Mouse (Mus musculus): ENCODE data around the gene Tex28.
"Not testable (repeated sequence)": the region's sequence is repeated elsewhere in the genome, so short reads cannot be mapped to it uniquely, and the experiment has no call there.

The Tex28 gene

DNA sequence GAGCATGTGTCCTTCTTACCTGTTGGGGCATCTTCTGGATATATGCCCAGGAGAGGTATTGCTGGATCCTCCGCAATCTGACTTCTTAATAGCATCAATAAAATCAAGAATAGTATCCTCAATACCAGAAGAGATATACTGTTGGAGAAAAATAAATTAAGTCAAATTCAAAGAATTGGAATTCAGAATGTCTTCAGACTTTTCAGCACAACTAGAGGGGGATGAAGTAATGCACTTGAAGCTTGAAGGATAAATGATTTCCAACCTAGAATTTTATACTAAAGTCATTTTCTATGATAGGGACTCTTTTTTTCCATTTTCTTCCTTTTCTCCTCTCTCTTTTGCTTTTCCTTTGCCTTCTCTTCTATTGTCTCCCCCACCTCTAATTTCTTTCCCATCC, at the start of gene Tex28:
Gene Tex28, minus strand, starts transcription at position 101 of the 400 bp plus-strand sequence.
- no peak for DNase-seq (ENCODE audit: low spot score)

DNA sequence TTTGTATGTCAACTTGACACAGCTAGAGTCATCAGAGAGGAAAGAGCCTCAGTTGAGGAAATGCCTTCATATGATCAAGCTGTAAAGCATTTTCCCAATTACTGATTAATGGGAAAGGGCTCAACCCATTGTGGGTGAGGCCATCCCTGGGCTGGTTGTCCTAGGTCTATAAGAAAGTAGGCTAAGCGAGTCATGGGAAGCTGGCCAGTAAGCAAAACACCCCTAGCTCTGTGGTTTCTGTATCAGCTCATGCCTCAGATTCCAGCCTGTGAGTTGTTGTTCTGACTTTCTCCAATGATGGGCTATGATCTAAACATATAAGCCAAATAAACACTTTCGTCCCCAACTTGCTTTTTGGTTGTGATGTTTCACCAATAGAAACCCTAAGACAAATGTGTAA, 35.9 kb upstream of the Tex28 start:
- no peak for DNase-seq (ENCODE audit: low spot score)

DNA sequence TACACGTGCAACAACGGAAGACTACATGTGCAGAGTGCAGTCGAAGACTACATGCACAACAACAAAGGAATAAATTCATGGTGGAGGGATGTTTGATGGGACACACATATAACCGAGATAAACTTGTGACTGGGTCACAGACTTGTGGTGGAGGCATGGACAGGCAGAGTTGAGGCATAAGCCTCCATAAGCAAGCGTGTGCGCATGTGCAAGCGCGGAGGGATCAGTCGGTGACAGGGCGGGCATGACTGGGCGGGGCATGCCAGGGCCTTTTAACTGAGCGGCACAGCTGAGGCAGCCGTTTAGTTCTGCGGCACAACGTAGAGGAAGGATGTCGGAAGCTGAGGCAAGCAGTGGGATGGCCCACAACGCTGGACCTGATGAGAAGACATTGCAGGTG, 9.3 kb upstream of the Tex28 start, which contains the start of gene Tktl1:
Gene Tktl1, plus strand, starts transcription at position 301 of the 400 bp plus-strand sequence.
- DNase-seq (ENCODE audit: low spot score) = no peak

DNA sequence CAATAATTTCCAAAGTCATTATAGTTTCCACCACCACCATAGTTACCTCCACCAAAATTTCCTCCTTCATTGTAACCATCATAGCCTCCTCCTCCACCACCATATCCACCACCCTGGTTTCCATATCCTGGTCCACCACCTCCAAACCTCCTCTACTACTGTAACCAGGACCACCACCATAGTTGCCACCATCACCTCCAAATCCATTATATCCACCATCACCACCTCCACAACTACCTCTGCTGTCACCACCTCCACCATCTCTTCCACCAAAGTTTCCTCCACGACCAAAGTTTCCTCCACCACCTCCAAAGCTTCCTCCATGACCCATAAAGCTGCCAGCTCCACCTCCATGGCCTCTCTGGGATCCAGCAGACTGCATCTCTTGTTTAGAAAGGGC, 32.4 kb downstream of the Tex28 start, which contains the start of gene Mecp2:
Gene Mecp2, minus strand, starts transcription at position 101 of the 400 bp plus-strand sequence.
- not testable (repeated sequence) for DNase-seq (ENCODE audit: low spot score)

DNA sequence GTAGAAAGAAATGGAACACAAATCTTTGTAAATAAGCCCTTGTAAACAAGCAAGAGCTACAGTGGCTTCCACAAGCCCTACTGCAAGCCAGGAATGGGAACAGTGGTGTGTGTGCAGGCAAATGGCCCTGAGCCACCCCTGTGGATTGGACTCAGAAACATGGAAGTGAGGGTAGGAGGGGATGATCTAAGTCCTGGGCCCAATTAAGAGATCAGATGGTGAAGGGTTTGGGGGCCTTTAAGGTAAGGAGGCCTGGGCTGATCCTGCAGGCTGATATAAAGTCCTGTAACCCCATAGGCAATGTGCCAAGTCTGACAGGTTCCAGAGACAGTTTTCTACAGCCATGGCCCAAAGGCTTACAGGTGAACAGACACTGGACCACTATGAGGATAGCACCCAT, 40.5 kb downstream of the Tex28 start, which contains the start of gene Opn1mw:
Gene Opn1mw, plus strand, starts transcription at position 301 of the 400 bp plus-strand sequence.
- DNase-seq (ENCODE audit: low spot score) = no peak

DNA sequence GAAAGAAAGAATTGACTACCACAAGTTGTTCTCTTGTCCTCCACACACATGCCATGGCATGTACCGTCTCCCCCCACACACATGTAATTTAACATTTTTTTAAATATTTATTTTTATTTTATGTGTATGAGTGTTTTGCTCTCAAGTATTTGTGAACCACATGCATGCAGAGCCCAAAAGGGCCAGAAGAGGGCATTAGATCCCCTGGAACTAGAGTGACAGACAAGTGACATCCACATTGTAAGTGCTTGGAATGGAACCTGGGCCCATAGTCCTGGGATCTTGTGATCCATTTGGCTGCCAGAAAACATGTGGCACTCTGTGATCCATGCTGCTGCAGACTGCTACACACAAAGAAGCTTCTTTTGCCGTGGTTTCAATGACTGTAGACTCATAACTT, 42.7 kb downstream of the Tex28 start:
- DNase-seq (ENCODE audit: low spot score) = peak; percentile 3

DNA sequence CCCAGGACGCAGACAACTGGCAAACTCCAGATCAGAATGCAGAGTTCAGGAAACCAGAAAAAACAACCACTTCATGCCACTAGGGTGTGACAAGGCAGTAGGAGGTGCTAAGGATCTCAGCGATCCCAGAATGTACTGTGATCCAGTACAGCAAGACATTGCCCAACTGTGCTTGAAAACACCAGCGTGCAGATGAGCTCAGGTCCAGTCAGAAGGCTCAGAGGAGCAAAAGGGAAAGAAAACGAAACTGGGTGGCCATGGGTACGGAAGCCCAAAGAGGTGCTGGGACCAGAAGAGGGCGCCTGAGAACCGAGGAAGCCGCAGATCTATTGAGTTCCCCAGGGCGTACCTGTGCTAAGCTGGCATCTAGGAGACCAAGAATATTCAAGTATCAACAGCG, 52.1 kb downstream of the Tex28 start:
- peak; percentile 68 for DNase-seq (ENCODE audit: low spot score)

DNA sequence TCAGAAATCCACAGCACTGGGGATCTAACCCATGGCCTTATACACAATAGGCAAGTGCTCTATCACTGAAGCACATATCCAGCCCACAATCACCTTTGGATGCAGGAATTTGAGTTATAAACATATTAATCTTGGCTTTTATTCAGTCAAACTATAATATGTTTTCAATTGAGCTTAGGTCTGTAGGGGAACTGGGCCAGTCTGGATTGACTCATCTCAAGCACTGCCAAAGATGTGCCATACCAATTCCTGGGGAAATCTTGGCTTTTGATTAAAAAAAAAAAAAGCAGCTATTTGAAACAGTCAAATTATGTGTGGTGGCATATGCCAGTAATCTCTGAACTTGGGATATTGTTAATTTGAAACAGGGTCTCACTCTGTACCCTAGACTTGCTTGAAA, 53.6 kb downstream of the Tex28 start:
- DNase-seq (ENCODE audit: low spot score) = no peak

DNA sequence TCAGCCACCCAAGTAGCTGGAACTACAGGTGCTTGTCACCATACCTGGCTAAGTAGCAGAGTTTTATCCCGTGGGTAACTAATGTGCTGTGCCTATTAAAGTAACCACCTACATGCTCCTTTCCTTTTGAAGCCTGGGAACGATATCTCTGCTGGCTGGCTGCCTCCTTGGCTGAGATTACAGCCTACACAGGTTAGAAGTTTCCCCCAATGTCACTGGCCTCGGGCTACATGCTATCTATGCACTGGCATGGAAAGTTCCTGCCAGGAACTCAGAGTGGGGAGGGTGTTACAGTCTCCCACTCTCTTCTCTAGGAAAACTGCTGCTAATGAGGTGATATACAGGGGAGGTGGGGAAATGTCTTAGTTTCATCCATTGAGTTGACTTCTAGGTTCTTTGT, 58.9 kb downstream of the Tex28 start:
- peak; percentile 3 for DNase-seq (ENCODE audit: low spot score)

DNA sequence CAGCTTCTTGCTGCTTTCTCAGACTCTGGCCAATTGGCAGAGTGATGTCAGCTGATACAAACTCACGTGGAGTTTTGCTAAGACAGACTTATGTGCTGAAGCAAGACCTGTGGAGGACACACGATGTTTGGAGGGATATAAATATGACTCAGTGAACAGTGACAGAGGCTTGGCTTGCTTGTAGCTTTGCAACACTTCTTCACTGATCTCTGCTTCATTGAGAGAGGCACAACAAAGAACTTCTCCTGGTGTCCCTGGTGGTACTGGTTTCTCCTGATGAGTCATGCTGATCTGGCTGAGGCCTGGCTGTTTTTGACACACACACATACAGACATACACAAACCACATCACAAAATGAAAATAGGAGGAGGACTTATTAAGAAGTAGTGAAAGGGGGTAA, 61.7 kb downstream of the Tex28 start:
- no peak for DNase-seq (ENCODE audit: low spot score)

DNA sequence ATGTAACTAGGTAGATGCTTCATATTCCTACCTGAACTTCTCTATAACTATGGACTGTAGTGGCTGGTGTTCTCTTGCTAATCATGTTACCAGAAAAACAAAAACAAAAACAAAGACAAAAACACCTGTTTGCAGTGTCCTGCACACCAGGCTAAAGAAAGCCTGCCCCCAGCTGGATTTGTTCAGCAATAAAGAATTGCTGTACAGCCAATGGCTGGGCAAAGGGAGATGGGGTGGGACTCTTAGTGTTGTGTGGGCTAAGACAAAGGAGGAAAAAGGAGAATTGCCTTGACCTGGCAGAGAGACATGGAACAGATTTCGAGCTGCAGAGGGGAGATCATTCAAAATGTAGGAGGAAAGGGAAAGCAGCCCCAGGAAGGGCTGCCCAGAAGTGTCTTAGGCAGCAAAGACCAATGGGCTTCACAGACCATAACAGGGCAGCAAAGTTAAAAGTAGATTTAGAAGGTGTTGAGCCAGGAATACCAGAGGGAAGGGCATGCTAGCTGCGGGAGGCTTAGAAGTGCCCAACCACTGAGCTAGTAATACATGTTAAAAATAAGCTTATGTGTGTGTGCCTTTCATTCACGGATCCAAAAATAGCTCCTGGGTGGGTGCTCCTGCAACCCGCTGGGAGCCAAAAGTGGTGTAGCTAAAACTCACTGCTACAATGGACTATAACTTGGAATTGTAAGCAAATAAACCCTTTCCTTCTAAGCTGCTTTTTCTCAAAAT, 64.0 kb downstream of the Tex28 start:
- no peak for DNase-seq (ENCODE audit: low spot score)

Data from urinary bladder, postnatal 14 days (tissue).